Mouse (Mus musculus) MEL (cell line): ENCODE results near the gene Pard3. TPM values are rescaled to one million over a fixed set of nuclear protein-coding genes. Genes with fewer than 3 reads are reported as not detected.

ENCODE experiments used
- DNase-seq: peaks from one replicate; pipeline ENCODE4 v3.0.0; 2011; ENCODE audit warnings: low read depth, low spot score
- H3K27ac ChIP-seq: 2 replicates; pipeline ENCODE4 v1.5.1; 2012; ENCODE audit warnings: low read depth, mild to moderate bottlenecking, control low read depth, low read length, moderate library complexity; ENCODE audit not compliant: control insufficient read depth
- H3K27me3 ChIP-seq, 2 experiments: fragments of 150-350 bp in 1 of 2; sonication (generic) in 1 of 2; 2 replicates each; pipeline ENCODE4 v1.6.1; 2012; ENCODE audit warnings: low read length in 2 of 2, mild to moderate bottlenecking in 2 of 2, improper control_type of control experiment in 1 of 2, moderate library complexity in 1 of 2; ENCODE audit not compliant: insufficient read depth in 2 of 2, control insufficient read depth in 1 of 2
- H3K36me3 ChIP-seq, 2 experiments: 2 replicates each; pipeline ENCODE4 v1.6.1; 2012 to 2014; ENCODE audit warnings: low read length in 2 of 2, improper control_type of control experiment in 1 of 2, inconsistent platforms in 1 of 2, mild to moderate bottlenecking in 1 of 2; ENCODE audit not compliant: insufficient read depth in 2 of 2, control insufficient read depth in 1 of 2
- H3K4me1 ChIP-seq, 2 experiments: fragments of 150-350 bp in 1 of 2; sonication (generic) in 1 of 2; 2 replicates each; pipeline ENCODE4 v1.6.1; 2012; ENCODE audit warnings: low read length in 2 of 2, improper control_type of control experiment in 1 of 2, mild to moderate bottlenecking in 1 of 2; ENCODE audit not compliant: insufficient read depth in 2 of 2, control insufficient read depth in 1 of 2
- H3K4me3 ChIP-seq, 2 experiments: fragments of 150-350 bp in 1 of 2; sonication (generic) in 1 of 2; 2 replicates each; pipeline ENCODE4 v1.5.1; 2012; ENCODE audit warnings: low read depth in 2 of 2, low read length in 2 of 2, mild to moderate bottlenecking in 2 of 2, moderate library complexity in 2 of 2, control low read depth in 1 of 2, improper control_type of control experiment in 1 of 2; ENCODE audit not compliant: control insufficient read depth in 1 of 2, insufficient read depth in 1 of 2
- H3K79me2 ChIP-seq: 2 replicates; pipeline ENCODE4 v1.6.1; 2012; ENCODE audit warnings: mild to moderate bottlenecking, low read length, moderate library complexity; ENCODE audit not compliant: control insufficient read depth, poor library complexity, insufficient read depth
- H3K9ac ChIP-seq: 2 replicates; pipeline ENCODE4 v1.6.1; 2012; ENCODE audit warnings: low read depth, mild to moderate bottlenecking, control low read depth, low read length, moderate library complexity; ENCODE audit not compliant: control insufficient read depth, poor library complexity, severe bottlenecking
- H3K9me3 ChIP-seq: fragments of 150-350 bp; sonication (generic); replicated peaks from 2 replicates; pipeline ENCODE4 v1.6.1; 2012; ENCODE audit warnings: mild to moderate bottlenecking, low read length, improper control_type of control experiment, moderate library complexity; ENCODE audit not compliant: insufficient read depth
- BHLHE40 ChIP-seq: IDR thresholded peaks from 2 replicates; pipeline ENCODE4 v1.6.1; 2012; ENCODE audit warnings: low read depth, mild to moderate bottlenecking, inconsistent platforms, low read length, improper control_type of control experiment, borderline replicate concordance
- CHD2 ChIP-seq: IDR thresholded peaks from 2 replicates; pipeline ENCODE4 v1.6.1; 2011; ENCODE audit warnings: low read length, improper control_type of control experiment
- CTCF ChIP-seq, 3 experiments: IDR thresholded peaks in 2 of 3; conservative IDR thresholded peaks in 1 of 3; 2 replicates each; pipeline ENCODE4 v1.5.1; 2011 to 2012; ENCODE audit warnings: low read length in 3 of 3, low read depth in 2 of 3, mild to moderate bottlenecking in 2 of 3, improper control_type of control experiment in 1 of 3, inconsistent platforms in 1 of 3, mixed read lengths in 1 of 3, moderate library complexity in 1 of 3; ENCODE audit not compliant: control insufficient read depth in 1 of 3, insufficient read depth in 1 of 3, poor library complexity in 1 of 3, severe bottlenecking in 1 of 3
- E2F4 ChIP-seq: IDR thresholded peaks from 2 replicates; pipeline ENCODE4 v1.6.1; 2011; ENCODE audit warnings: low read depth, low read length, improper control_type of control experiment, borderline replicate concordance
- KAT2A ChIP-seq: conservative IDR thresholded peaks from 2 replicates; pipeline ENCODE4 v1.6.1; 2012; ENCODE audit warnings: low read depth, low read length, improper control_type of control experiment, inconsistent platforms
- MEF2A ChIP-seq: IDR thresholded peaks from 2 replicates; pipeline ENCODE4 v1.6.1; 2014; ENCODE audit warnings: low read depth, mild to moderate bottlenecking, inconsistent platforms, low read length, improper control_type of control experiment; ENCODE audit not compliant: poor library complexity, insufficient replicate concordance, severe bottlenecking; ENCODE audit errors: extremely low read depth
- MXI1 ChIP-seq: IDR thresholded peaks from 2 replicates; pipeline ENCODE4 v1.6.1; 2011; ENCODE audit warnings: mild to moderate bottlenecking, low read depth, low read length, improper control_type of control experiment
- MYC ChIP-seq: IDR thresholded peaks from 2 replicates; pipeline ENCODE4 v1.6.1; 2011; ENCODE audit warnings: low read depth, mild to moderate bottlenecking, low read length, improper control_type of control experiment, moderate library complexity
- NELFE ChIP-seq: IDR thresholded peaks from 2 replicates; pipeline ENCODE4 v1.6.1; 2011; ENCODE audit warnings: low read depth, low read length, improper control_type of control experiment
- POLR2AphosphoS2 ChIP-seq: IDR thresholded peaks from 2 replicates; pipeline ENCODE4 v1.6.1; 2011; ENCODE audit warnings: low read length, improper control_type of control experiment
- POLR2AphosphoS5 ChIP-seq: IDR thresholded peaks from 2 replicates; pipeline ENCODE4 v1.6.1; 2012; ENCODE audit warnings: low read depth, borderline replicate concordance, mild to moderate bottlenecking, inconsistent platforms, low read length, moderate library complexity, mixed read lengths
- RAD21 ChIP-seq: IDR thresholded peaks from 2 replicates; pipeline ENCODE4 v1.6.1; 2011; ENCODE audit warnings: mild to moderate bottlenecking, low read depth, low read length, improper control_type of control experiment
- SMC3 ChIP-seq: IDR thresholded peaks from 2 replicates; pipeline ENCODE4 v1.6.1; 2011; ENCODE audit warnings: low read depth, low read length, improper control_type of control experiment
- UBTF ChIP-seq: IDR thresholded peaks from 2 replicates; pipeline ENCODE4 v1.6.1; 2012; ENCODE audit warnings: low read depth, mild to moderate bottlenecking, inconsistent platforms, low read length, improper control_type of control experiment, moderate library complexity, borderline replicate concordance; ENCODE audit not compliant: insufficient read depth
- USF2 ChIP-seq, 2 experiments: IDR thresholded peaks; 2 replicates each; pipeline ENCODE4 v1.6.1; 2011 to 2012; ENCODE audit warnings: improper control_type of control experiment in 2 of 2, low read length in 2 of 2, borderline replicate concordance in 1 of 2, inconsistent platforms in 1 of 2, low read depth in 1 of 2, mild to moderate bottlenecking in 1 of 2; ENCODE audit not compliant: insufficient read depth in 1 of 2
- ZC3H11A ChIP-seq: IDR thresholded peaks from 2 replicates; pipeline ENCODE4 v1.6.1; 2012; ENCODE audit warnings: low read depth, mild to moderate bottlenecking, inconsistent platforms, low read length, improper control_type of control experiment
- polyA plus RNA-seq, 2 experiments: library from polyadenylated mRNA; stranded (reverse) in 1 of 2; unstranded in 1 of 2; fragments of >175 nt in 1 of 2; fragments of >200 nt in 1 of 2; gene quantifications; 2 replicates each; pipeline versions ENCODE4 v1.2.1 to v1.2.4; 2012; ENCODE audit warnings: low replicate concordance in 2 of 2, low read depth in 1 of 2; ENCODE audit not compliant: insufficient read length in 2 of 2, insufficient read depth in 1 of 2, missing spikeins in 1 of 2
- total RNA-seq: library from RNA; depleted of rRNA; stranded (reverse); fragments of 300-350 nt; gene quantifications from 2 replicates; pipeline ENCODE4 v1.2.3, GENCODE M21; 2012

The Pard3 gene
- total and polyA plus RNA-seq, 3 experiments, result not detected

DNA sequence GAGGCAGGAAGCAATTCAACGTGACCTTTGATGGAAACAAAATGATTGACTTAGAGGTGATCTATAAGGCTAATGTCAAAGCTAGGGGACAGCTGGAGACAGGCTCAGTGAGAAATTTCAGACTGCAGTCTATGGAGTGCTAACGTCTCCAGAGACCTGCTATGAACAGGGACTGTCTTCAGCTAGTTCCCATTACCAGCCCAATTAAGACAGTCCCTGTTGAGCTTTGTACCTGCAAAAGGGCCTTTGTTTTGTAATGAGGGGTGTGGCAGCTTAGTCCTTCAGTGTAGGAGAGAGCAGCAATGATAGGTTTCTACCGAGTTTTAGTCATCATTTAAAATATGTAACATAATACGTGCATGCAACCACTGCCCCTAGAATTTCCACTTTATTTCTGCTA, 448.9 kb downstream of the Pard3 start:
- no peaks in the 10 kb centered on the region for H3K9me3 ChIP-seq
- H3K27me3 ChIP-seq, result no peaks in the 10 kb centered on the region
- no peaks in the 10 kb centered on the region for H3K4me1 ChIP-seq
- H3K9ac ChIP-seq, result no peak overlapping the region
- H3K4me3 ChIP-seq, result no peak overlapping the region
- H3K36me3 ChIP-seq, result no peaks in the 10 kb centered on the region
- DNase-seq, result no peak
- no peak overlapping the region for H3K27ac ChIP-seq
- H3K79me2 ChIP-seq, result no peaks in the 10 kb centered on the region
- TF ChIP-seq NELFE (no peak), E2F4 (no peak), BHLHE40 (no peak), MEF2A (no peak)

DNA sequence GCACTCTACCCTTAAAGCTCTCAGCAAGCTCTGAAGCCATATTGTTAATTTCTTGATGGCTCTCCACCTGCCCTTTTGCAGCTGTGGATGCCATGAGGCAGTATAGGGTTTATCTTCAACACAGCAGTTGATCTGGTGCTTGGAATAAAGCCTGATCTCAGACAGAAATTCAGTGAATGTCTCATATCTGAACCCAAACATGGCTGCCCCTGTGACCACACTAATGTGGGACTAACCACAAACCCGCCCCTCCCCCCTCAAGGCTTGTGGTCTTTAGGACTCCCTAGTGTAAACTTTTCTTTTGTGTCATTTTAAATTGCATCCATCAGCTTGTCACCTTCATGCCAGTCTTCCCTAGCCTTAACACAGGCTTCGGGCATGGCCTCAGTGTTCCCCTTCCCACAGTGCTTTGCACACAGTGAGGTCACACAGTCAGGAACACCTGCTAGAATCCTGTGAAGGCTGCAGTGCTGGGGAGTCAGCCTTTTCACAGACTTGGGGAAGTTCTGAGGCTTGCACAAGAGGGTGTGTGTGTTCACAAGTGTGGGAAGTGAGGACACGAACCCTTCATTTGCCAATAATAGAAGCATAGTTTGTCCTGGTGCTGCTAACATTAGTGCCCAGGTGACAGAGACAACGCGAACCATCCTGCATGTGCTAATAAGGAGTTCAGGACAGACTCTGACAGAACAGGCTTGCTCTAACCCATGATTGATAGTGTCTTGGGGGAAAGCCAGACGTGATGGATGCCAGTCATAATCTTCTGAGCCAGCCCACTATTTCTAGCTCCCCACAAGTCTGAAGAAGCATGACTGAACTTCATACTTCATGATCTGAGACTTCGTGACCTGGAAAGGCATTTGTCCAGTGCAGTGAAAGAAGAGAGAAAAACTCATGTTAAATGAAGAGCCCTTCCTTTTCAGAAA, 451.4 kb downstream of the Pard3 start:
- H3K4me1 ChIP-seq, result no peaks in the 10 kb centered on the region
- no peaks in the 10 kb centered on the region for H3K36me3 ChIP-seq
- TF ChIP-seq CTCF (IDR thresholded peaks at IDR 0.05 in 2 of 3, conservative IDR thresholded peaks at IDR 0.05 in 1 of 3; ENCODE audit: control insufficient read depth in 1 of 3, insufficient read depth in 1 of 3, low read depth in 2 of 3, low read length in 3 of 3, poor library complexity in 1 of 3, severe bottlenecking in 1 of 3) (no peak), MEF2A (no peak), POLR2AphosphoS2 (no peak), CHD2 (no peak), BHLHE40 (no peak), SMC3 (no peak), UBTF (no peak), MXI1 (no peak), ZC3H11A (no peak), USF2 (IDR thresholded peaks at IDR 0.05; ENCODE audit: borderline replicate concordance in 1 of 2, insufficient read depth in 1 of 2, low read depth in 1 of 2, low read length in 2 of 2) (no peak), KAT2A (no peak), POLR2AphosphoS5 (no peak), RAD21 (no peak), MYC (no peak)
- H3K79me2 ChIP-seq, result no peaks in the 10 kb centered on the region
- H3K9me3 ChIP-seq, result no peaks in the 10 kb centered on the region
- H3K9ac ChIP-seq, result no peak overlapping the region
- no peak for DNase-seq
- no peak overlapping the region for H3K27ac ChIP-seq
- H3K4me3 ChIP-seq, result no peak overlapping the region
- H3K27me3 ChIP-seq, result no peaks in the 10 kb centered on the region
